Mouse (Mus musculus): ENCODE measurements at regions not wholly inside any gene's neighbourhood (a gene's known extent, or its start where the extent isn't known, plus 50 kb on each side); places are given as distances from the start of the nearest gene placed in this dataset.
"Not testable (repeated sequence)": the region's sequence is repeated elsewhere in the genome, so short reads cannot be mapped to it uniquely, and the experiment has no call there.

GRCm38 (mm10) chr10:45852688-45853087 is 275.1 kb downstream of the Hace1 start:
- in situ Hi-C loops (cut with MboI; ENCODE audit: low sequenced_read_pairs), result no loop called here

- in situ Hi-C loops (cut with MboI; ENCODE audit: low sequenced_read_pairs), result no loop called here
These were observed 277.9 kb downstream of the Hace1 start for GRCm38 (mm10) chr10:45855514-45855913.

GRCm38 (mm10) chr10:45859137-45859536 is 281.5 kb downstream of the Hace1 start:
- in situ Hi-C loops (cut with MboI; ENCODE audit: low sequenced_read_pairs), result no loop called here

- in situ Hi-C loops (cut with MboI; ENCODE audit: low sequenced_read_pairs), result no loop called here
These were observed 282.3 kb downstream of the Hace1 start for GRCm38 (mm10) chr10:45859909-45860308.

- in situ Hi-C loops (cut with MboI; ENCODE audit: low sequenced_read_pairs), result no loop called here
These were observed 283.1 kb downstream of the Hace1 start for GRCm38 (mm10) chr10:45860696-45861095.

GRCm38 (mm10) chr10:45865793-45866192 is 288.2 kb downstream of the Hace1 start:
- in situ Hi-C loops (cut with MboI; ENCODE audit: low sequenced_read_pairs), result no loop called here

GRCm38 (mm10) chr10:45866860-45867259 is 289.2 kb downstream of the Hace1 start:
- in situ Hi-C loops (cut with MboI; ENCODE audit: low sequenced_read_pairs), result no loop called here

- in situ Hi-C loops (cut with MboI; ENCODE audit: low sequenced_read_pairs), result no loop called here
These were observed 293.4 kb downstream of the Hace1 start for GRCm38 (mm10) chr10:45871028-45871427.

- in situ Hi-C loops (cut with MboI; ENCODE audit: low sequenced_read_pairs), result no loop called here
These were observed 294.6 kb downstream of the Hace1 start for GRCm38 (mm10) chr10:45872007-45872890.

- in situ Hi-C loops (cut with MboI; ENCODE audit: low sequenced_read_pairs), result no loop called here
These were observed 296.5 kb downstream of the Hace1 start for GRCm38 (mm10) chr10:45873805-45874780.

- in situ Hi-C loops (cut with MboI; ENCODE audit: low sequenced_read_pairs), result not testable (repeated sequence)
These were observed 297.7 kb downstream of the Hace1 start for GRCm38 (mm10) chr10:45875287-45875686.

- in situ Hi-C loops (cut with MboI; ENCODE audit: low sequenced_read_pairs), result no loop called here
These were observed 306.1 kb downstream of the Hace1 start for GRCm38 (mm10) chr10:45883745-45884144.

- in situ Hi-C loops (cut with MboI; ENCODE audit: low sequenced_read_pairs), result no loop called here
These were observed 309.0 kb downstream of the Hace1 start for GRCm38 (mm10) chr10:45886636-45887035.

- in situ Hi-C loops (cut with MboI; ENCODE audit: low sequenced_read_pairs), result no loop called here
These were observed 311.2 kb downstream of the Hace1 start for GRCm38 (mm10) chr10:45888835-45889234.

- in situ Hi-C loops (cut with MboI; ENCODE audit: low sequenced_read_pairs), result no loop called here
These were observed 311.8 kb downstream of the Hace1 start for GRCm38 (mm10) chr10:45889381-45889951.

- in situ Hi-C loops (cut with MboI; ENCODE audit: low sequenced_read_pairs), result no loop called here
These were observed 312.5 kb downstream of the Hace1 start for GRCm38 (mm10) chr10:45890088-45890626.

GRCm38 (mm10) chr10:45892464-45892863 is 314.8 kb downstream of the Hace1 start:
- in situ Hi-C loops (cut with MboI; ENCODE audit: low sequenced_read_pairs), result no loop called here

- in situ Hi-C loops (cut with MboI; ENCODE audit: low sequenced_read_pairs), result no loop called here
These were observed 316.5 kb downstream of the Hace1 start for GRCm38 (mm10) chr10:45893894-45894831.

GRCm38 (mm10) chr10:45916928-45917327 is 339.3 kb downstream of the Hace1 start:
- in situ Hi-C loops (cut with MboI; ENCODE audit: low sequenced_read_pairs), result loop anchor here (5.0 kb wide), 1 partner anchor 235 kb away; no protein-coding TSS in a partner anchor

GRCm38 (mm10) chr10:45925746-45926145 is 348.1 kb downstream of the Hace1 start:
- in situ Hi-C loops (cut with MboI; ENCODE audit: low sequenced_read_pairs), result no loop called here
